Mouse (Mus musculus) hindbrain, postnatal 0 days (tissue): ENCODE results near the gene Tead2. TPM values are rescaled to one million over a fixed set of nuclear protein-coding genes. Genes with fewer than 3 reads are reported as not detected.
A peak's percentile ranks its signal among the peaks of the same experiment; 100 is the strongest.

ENCODE experiments used
- ATAC-seq: fragments of 200-750 bp; cut with Nextera tagmentation; 2 replicates; pipeline ENCODE4 v1.8.0; 2017; ENCODE audit warnings: mild to moderate bottlenecking, moderate TSS enrichment, moderate library complexity
- DNase-seq: peaks from one replicate; pipeline ENCODE4 v3.0.0-alpha.2; 2015; ENCODE audit warnings: low spot score
- H3K27ac ChIP-seq: fragments of 300-500 bp; sonication (generic); 2 replicates; pipeline ENCODE4 v1.5.1; 2014; ENCODE audit warnings: mild to moderate bottlenecking
- H3K27me3 ChIP-seq: fragments of 300-500 bp; sonication (generic); 2 replicates; pipeline ENCODE4 v1.6.1; 2014; ENCODE audit warnings: low read length, mixed read lengths; ENCODE audit not compliant: insufficient read depth
- H3K36me3 ChIP-seq: fragments of 300-500 bp; sonication (generic); 2 replicates; pipeline ENCODE4 v1.6.1; 2014; ENCODE audit warnings: low read length, mixed read lengths; ENCODE audit not compliant: insufficient read depth
- H3K4me1 ChIP-seq: fragments of 300-500 bp; sonication (generic); 2 replicates; pipeline ENCODE4 v1.6.1; 2014; ENCODE audit warnings: antibody characterized with exemption, low read length, mixed read lengths; ENCODE audit not compliant: insufficient read depth
- H3K4me2 ChIP-seq: fragments of 300-500 bp; sonication (generic); 2 replicates; pipeline ENCODE4 v1.6.1; 2014; ENCODE audit warnings: low read depth, mild to moderate bottlenecking, low read length, moderate library complexity, mixed read lengths
- H3K4me3 ChIP-seq: fragments of 300-500 bp; sonication (generic); 2 replicates; pipeline ENCODE4 v1.5.1; 2014; ENCODE audit warnings: low read length
- H3K9ac ChIP-seq: fragments of 300-500 bp; sonication (generic); replicated peaks from 2 replicates; pipeline ENCODE4 v1.6.1; 2014; ENCODE audit warnings: mild to moderate bottlenecking, low read length, moderate library complexity, mixed read lengths
- H3K9me3 ChIP-seq: fragments of 300-500 bp; sonication (generic); 2 replicates; pipeline ENCODE4 v1.6.1; 2016; ENCODE audit warnings: low read length, mixed read lengths
- CTCF ChIP-seq: IDR thresholded peaks from 2 replicates; pipeline ENCODE4 v1.5.1; 2016; ENCODE audit warnings: antibody characterized with exemption, control low read depth, low read depth
- WGBS: fragments of 180-500 bp; shearing (Covaris S2); extraction: QIAGEN DNeasy Blood & Tissue Kit; methylation state at CpG from one replicate; pipeline ENCODE4 v1.1.7; 2014; 5-methylcytosine and 5-hydroxymethylcytosine counted together
- polyA plus RNA-seq: library from polyadenylated mRNA; unstranded; fragments of >200 nt; fragmentation: Nextera tagmentation; extraction: Ambion mirVana; gene quantifications from 2 replicates; pipeline ENCODE4 v1.2.1, GENCODE M21; 2015
- total RNA-seq: library from RNA; depleted of rRNA; stranded (reverse); fragments of >200 nt; gene quantifications from 2 replicates; pipeline ENCODE4 v1.2.3, GENCODE M21; 2014

The Tead2 gene
- total and polyA plus RNA-seq, 2 experiments from 2014 or later, result 37.3 to 73.6 TPM

DNA sequence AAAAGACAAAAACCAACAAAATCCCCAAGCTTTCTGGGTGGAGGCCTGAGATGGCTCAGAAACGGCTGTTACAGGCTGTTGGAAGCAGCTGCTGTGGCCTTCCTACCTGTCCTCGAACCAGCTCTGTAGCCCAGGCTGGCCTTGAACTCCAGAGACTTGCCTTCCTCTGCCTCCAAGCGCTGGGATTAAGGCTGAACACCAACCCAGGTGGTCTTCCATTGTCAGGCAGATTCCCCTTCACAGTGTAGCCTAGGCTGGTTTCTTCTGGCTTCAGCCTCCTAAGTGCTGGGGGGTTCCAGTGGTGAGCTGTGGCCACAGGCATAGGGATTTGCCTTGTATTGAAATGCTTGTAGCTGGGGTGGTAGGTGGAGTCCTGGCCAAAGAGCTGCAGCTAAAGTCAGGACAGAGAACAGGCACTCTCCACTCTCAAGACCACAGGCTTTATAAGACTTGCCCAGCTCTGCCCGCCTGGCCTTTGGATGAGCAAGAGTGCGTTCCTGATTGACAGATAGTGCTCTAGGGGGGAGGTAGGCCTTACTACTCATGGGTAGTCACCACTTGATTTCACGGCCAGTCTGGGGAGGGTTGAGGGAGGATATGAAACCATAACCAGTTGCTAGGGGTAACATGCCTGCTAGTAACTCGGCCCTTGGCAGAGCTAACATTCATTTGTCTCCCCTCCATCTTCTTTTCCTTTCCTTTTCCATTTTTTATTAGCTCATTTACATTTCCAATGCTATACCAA, 14.1 kb downstream of the Tead2 start:
- 84% methylated on average over 7 of the region's 7 CpGs for WGBS

DNA sequence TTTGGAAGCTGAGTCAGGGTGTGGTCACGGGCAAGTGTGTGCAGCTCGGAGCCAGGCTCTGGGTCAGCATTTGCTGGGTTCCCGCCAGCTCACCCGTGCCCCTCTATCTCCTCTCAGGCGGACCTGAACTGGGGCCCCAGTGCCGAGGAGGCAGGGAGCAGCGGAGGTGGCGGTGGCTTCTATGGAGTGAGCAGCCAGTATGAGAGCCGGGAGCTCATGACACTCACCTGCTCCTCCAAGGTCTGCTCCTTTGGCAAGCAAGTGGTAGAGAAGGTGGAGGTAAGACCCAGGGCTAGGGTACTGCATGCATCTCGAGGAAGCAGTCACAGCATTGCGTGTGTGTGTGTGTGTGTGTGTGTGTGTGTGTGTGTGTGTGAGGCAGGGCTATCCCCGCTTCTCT, 15.6 kb downstream of the Tead2 start:
- H3K36me3 ChIP-seq, result peaks cover 8% of the 10 kb centered on the region
- 85% methylated on average over 12 of the region's 12 CpGs for WGBS
- H3K27me3 ChIP-seq, result no peaks in the 10 kb centered on the region
- DNase-seq, result no peak
- H3K27ac ChIP-seq, result no peak overlapping the region
- H3K4me3 ChIP-seq, result no peak overlapping the region
- H3K4me1 ChIP-seq, result peaks cover 7% of the 10 kb centered on the region; the same call in 1 of the 2 replicates
- no peak overlapping the region for H3K9ac ChIP-seq
- no peak for ATAC-seq
- TF ChIP-seq CTCF, result no peak
- no peaks in the 10 kb centered on the region for H3K9me3 ChIP-seq
- no peak overlapping the region for H3K4me2 ChIP-seq

More for the DNA sequence above, 14.1 kb downstream of the Tead2 start:
- no peaks in the 10 kb centered on the region for H3K9me3 ChIP-seq
- peaks cover 5% of the 10 kb centered on the region; the same call in 1 of the 2 replicates for H3K4me1 ChIP-seq
- no peak overlapping the region for H3K4me3 ChIP-seq
- TF ChIP-seq CTCF, result no peak
- ATAC-seq (no peak), DNase-seq (no peak)
- peaks cover 10% of the 10 kb centered on the region for H3K36me3 ChIP-seq
- H3K9ac ChIP-seq, result no peak overlapping the region
- no peak overlapping the region for H3K27ac ChIP-seq
- no peak overlapping the region for H3K4me2 ChIP-seq
- no peaks in the 10 kb centered on the region for H3K27me3 ChIP-seq

DNA sequence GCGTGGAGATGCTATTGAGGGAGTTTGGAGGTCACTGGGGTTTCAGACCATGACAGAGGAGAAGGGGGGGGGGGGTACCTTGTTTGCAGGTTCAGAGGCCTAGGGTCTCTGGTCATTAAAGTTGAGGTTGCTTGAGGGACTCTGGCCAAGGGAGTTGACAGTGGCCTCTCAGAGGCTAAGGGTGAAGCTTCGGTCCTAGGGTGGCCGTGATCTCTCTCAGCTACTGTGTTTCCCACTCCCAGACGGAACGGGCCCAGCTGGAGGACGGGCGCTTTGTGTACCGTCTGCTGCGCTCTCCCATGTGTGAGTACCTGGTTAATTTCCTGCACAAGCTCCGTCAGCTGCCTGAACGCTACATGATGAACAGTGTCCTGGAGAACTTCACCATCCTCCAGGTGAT, 16.4 kb downstream of the Tead2 start:
- H3K27me3 ChIP-seq, result no peaks in the 10 kb centered on the region
- peaks cover under 1% of the 10 kb centered on the region for H3K36me3 ChIP-seq
- no peaks in the 10 kb centered on the region for H3K9me3 ChIP-seq
- no peak for DNase-seq
- no peak overlapping the region for H3K4me2 ChIP-seq
- no peak for TF ChIP-seq CTCF
- H3K4me1 ChIP-seq, result peaks cover 7% of the 10 kb centered on the region; the same call in 1 of the 2 replicates
- no peak for ATAC-seq
- no peak overlapping the region for H3K27ac ChIP-seq
- no peak overlapping the region for H3K9ac ChIP-seq
- WGBS, result 85% methylated on average over 11 of the region's 11 CpGs
- H3K4me3 ChIP-seq, result no peak overlapping the region

DNA sequence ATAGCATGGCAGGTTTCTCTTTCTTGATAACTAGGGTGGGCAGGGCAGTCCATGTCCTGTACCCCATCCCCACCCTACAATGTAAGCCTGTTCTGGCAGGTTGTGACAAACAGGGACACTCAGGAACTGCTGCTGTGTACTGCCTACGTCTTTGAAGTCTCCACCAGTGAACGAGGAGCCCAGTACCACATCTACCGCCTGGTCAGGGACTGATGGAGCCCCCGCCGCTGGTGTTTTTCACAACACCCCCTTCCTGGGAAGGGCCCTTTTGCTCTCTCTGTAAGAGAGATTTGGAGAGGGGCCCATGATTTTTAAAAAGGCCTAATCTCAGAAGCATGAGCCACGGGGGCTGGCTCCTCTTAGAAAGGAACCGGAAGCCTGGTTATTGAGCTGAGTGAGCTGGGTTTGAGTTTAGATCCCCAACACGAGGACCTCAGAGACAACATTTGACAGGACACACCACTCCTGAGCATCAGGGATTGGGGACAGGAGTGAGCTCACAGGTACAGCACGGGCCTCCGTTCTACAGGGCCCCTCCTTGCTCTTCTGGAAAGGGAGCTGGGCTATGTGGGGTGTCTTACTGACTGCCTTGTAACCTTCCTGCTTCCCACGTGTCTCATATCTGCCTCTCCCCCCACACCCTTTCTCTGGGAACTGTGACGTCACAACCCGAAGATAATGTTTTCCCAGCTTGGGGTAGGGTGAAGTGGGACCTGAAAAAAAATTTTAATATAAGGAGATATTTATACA, 17.3 kb downstream of the Tead2 start:
- H3K27ac ChIP-seq, result no peak overlapping the region

DNA sequence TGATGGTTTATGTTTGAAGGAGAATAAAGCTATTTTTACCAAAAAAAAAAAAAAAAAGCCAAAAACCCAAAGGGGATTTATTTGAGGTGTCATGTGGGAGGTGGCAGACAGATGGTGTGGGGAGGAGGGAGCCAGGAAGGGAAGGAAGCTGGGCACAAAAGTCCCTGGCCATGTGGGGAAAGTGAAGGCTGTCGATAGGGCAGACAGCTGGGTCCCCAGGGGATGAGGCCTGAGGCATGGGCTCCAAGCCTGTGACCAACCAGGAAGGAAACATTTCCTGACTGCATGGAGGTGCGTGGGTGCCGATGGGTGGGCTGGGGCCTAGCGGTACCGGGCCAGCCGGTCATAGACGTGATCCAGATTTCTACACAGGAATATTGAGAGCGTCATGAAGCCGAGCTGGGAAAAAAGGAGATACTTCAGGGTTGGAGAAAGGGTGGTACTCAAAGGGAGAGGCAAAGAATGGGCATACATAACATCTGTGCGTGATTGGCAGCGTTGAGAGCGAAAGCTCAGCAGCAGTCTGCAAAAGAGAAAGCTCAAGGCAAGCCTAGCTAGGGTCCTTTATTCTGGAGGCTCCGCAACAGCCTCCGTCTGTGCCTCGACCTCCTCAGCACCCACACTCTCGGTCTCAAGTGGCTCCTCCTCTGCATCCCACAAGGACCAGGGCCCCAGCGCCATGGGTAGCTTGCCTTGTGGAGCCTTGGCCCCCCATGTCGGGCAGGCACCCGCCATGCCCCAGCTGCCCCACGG, 18.2 kb downstream of the Tead2 start:
- Histone ChIP-seq H3K27me3 (no peaks in the 10 kb centered on the region), H3K4me1 (peaks cover 7% of the 10 kb centered on the region; the same call in 1 of the 2 replicates), H3K4me2 (peak overlapping the region; percentile 40), H3K9me3 (no peaks in the 10 kb centered on the region), H3K36me3 (no peaks in the 10 kb centered on the region; the same call in 1 of the 2 replicates), H3K9ac (peak overlapping the region; percentile 37), H3K27ac (no peak overlapping the region), H3K4me3 (no peak overlapping the region)
- WGBS, result 22% methylated on average over 20 of the region's 20 CpGs
- no peak for TF ChIP-seq CTCF
- ATAC-seq, result 0 out of 2 replicates have a peak, but pooled peaks have one; percentile 32
- peak; percentile 63 for DNase-seq

More for the DNA sequence above, 17.3 kb downstream of the Tead2 start:
- DNase-seq (no peak), ATAC-seq (no peak)
- H3K4me1 ChIP-seq, result peaks cover 7% of the 10 kb centered on the region; the same call in 1 of the 2 replicates
- H3K4me3 ChIP-seq, result no peak overlapping the region
- no peaks in the 10 kb centered on the region for H3K27me3 ChIP-seq
- no peak overlapping the region for H3K4me2 ChIP-seq
- no peak overlapping the region for H3K9ac ChIP-seq
- no peaks in the 10 kb centered on the region; the same call in 1 of the 2 replicates for H3K36me3 ChIP-seq
- no peaks in the 10 kb centered on the region for H3K9me3 ChIP-seq
- WGBS, result 67% methylated on average over 13 of the region's 13 CpGs
- no peak for TF ChIP-seq CTCF

DNA sequence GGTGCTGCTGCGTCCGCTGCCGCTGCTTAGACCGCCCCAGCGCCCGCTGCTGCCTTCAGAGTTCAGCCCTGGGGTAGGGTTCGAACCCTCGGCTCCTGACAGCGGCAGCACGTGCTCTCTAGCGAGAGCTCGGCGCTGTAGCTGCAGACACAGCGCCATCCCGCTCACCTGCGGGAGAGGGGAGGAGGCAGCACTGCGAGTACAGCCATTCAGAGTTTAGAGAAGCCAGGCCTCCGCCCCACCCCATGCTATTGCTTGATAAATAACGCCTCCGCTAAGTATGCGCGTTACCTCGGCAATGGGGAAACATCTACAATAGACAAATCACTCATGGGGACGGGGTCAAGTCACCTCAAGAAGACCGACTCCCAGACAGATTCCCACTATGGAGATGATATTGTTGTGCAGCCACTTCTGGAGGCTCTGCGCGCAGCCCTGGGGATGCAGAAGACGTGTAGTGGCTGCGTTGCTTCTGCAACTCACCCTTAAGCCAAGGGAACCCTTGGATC, 18.8 kb downstream of the Tead2 start:
- H3K4me3 ChIP-seq, result no peak overlapping the region
- no peaks in the 10 kb centered on the region for H3K27me3 ChIP-seq
- H3K27ac ChIP-seq, result no peak overlapping the region
- peak overlapping the region; percentile 40 for H3K4me2 ChIP-seq
- DNase-seq (no peak), ATAC-seq (no peak)
- WGBS, result 11% methylated on average over 25 of the region's 29 CpGs
- no peaks in the 10 kb centered on the region for H3K9me3 ChIP-seq
- no peak for TF ChIP-seq CTCF
- no peaks in the 10 kb centered on the region; the same call in 1 of the 2 replicates for H3K36me3 ChIP-seq
- H3K9ac ChIP-seq, result peak overlapping the region; percentile 37
- H3K4me1 ChIP-seq, result peaks cover 7% of the 10 kb centered on the region; the same call in 1 of the 2 replicates
